Mouse (Mus musculus) heart, embryonic 12.5 days (tissue): Measurements from ENCODE around the gene Rin2. TPM values are rescaled to one million over a fixed set of nuclear protein-coding genes. Genes with fewer than 3 reads are reported as not detected.

Source experiments
- ATAC-seq: fragments of 200-750 bp; cut with Nextera tagmentation; 2 replicates; pipeline ENCODE4 v1.8.0; 2017; ENCODE audit warnings: moderate TSS enrichment, moderate library complexity; ENCODE audit not compliant: insufficient number of reproducible peaks, low FRiP score
- H3K27ac ChIP-seq: fragments of 300-500 bp; sonication (generic); 2 replicates; pipeline ENCODE4 v1.5.1; 2016; ENCODE audit warnings: mild to moderate bottlenecking, moderate library complexity; ENCODE audit not compliant: poor library complexity, severe bottlenecking
- H3K27me3 ChIP-seq: fragments of 300-500 bp; sonication (generic); replicated peaks from 2 replicates; pipeline ENCODE4 v1.6.1; 2016; ENCODE audit warnings: mild to moderate bottlenecking, moderate library complexity
- H3K36me3 ChIP-seq: fragments of 300-500 bp; sonication (generic); 2 replicates; pipeline ENCODE4 v1.6.1; 2016; ENCODE audit warnings: mild to moderate bottlenecking, moderate library complexity
- H3K4me1 ChIP-seq: fragments of 300-500 bp; sonication (generic); replicated peaks from 2 replicates; pipeline ENCODE4 v1.6.1; 2016; ENCODE audit warnings: mild to moderate bottlenecking
- H3K4me2 ChIP-seq: fragments of 300-500 bp; sonication (generic); 2 replicates; pipeline ENCODE4 v1.6.1; 2016; ENCODE audit warnings: mild to moderate bottlenecking, moderate library complexity
- H3K4me3 ChIP-seq: fragments of 300-500 bp; sonication (generic); 2 replicates; pipeline ENCODE4 v1.5.1; 2016; ENCODE audit warnings: mild to moderate bottlenecking
- H3K9ac ChIP-seq: fragments of 300-500 bp; sonication (generic); 2 replicates; pipeline ENCODE4 v1.6.1; 2016; ENCODE audit warnings: mild to moderate bottlenecking, moderate library complexity
- H3K9me3 ChIP-seq: fragments of 300-500 bp; sonication (generic); replicated peaks from 2 replicates; pipeline ENCODE4 v1.6.1; 2016; ENCODE audit warnings: mild to moderate bottlenecking, moderate library complexity
- WGBS: fragments of 180-500 bp; shearing (Covaris S2); methylation state at CpG from one replicate; pipeline ENCODE4 v1.1.7; 2016; 5-methylcytosine and 5-hydroxymethylcytosine counted together
- polyA plus RNA-seq: library from polyadenylated mRNA; unstranded; fragments of >200 nt; fragmentation: Nextera tagmentation; extraction: Ambion mirVana; gene quantifications from 2 replicates; pipeline ENCODE4 v1.2.1, GENCODE M21; 2016

Gene Rin2
- polyA plus RNA-seq, 1 experiment from 2014 or later, result 19.0 TPM

GRCm38 (mm10) chr2:145793702-145794101 lies 118.7 kb downstream of the Rin2 start:
- no peak for ATAC-seq
- Histone ChIP-seq H3K36me3 (peaks cover 38% of the 10 kb centered on the region), H3K27me3 (no peaks in the 10 kb centered on the region), H3K4me2 (no peak overlapping the region), H3K9me3 (no peaks in the 10 kb centered on the region), H3K4me1 (peaks cover 28% of the 10 kb centered on the region), H3K4me3 (no peak overlapping the region), H3K9ac (no peak overlapping the region), H3K27ac (no peak overlapping the region)
- 9% methylated on average over 1 of the region's 1 CpGs for WGBS

- 31% methylated on average over 5 of the region's 5 CpGs for WGBS
- Histone ChIP-seq H3K4me1 (peaks cover 28% of the 10 kb centered on the region), H3K36me3 (peaks cover 36% of the 10 kb centered on the region), H3K9me3 (no peaks in the 10 kb centered on the region), H3K27me3 (no peaks in the 10 kb centered on the region), H3K4me2 (no peak overlapping the region), H3K9ac (no peak overlapping the region), H3K27ac (no peak overlapping the region), H3K4me3 (no peak overlapping the region)
- no peak; the same call in 1 of the 2 replicates for ATAC-seq
These were observed 119.4 kb downstream of the Rin2 start for GRCm38 (mm10) chr2:145794318-145794954.

- no peak overlapping the region for H3K9ac ChIP-seq
- no peak overlapping the region for H3K4me2 ChIP-seq
- no peak for ATAC-seq
- H3K36me3 ChIP-seq, result peaks cover 35% of the 10 kb centered on the region
- 45% methylated on average over 1 of the region's 1 CpGs for whole genome bisulfite sequencing
- peak overlapping the region; percentile 14; the same call in 1 of the 2 replicates for H3K27ac ChIP-seq
- H3K9me3 ChIP-seq, result no peaks in the 10 kb centered on the region
- H3K4me1 ChIP-seq, result peaks cover 30% of the 10 kb centered on the region
- no peak overlapping the region for H3K4me3 ChIP-seq
- no peaks in the 10 kb centered on the region for H3K27me3 ChIP-seq
These were observed 122.8 kb downstream of the Rin2 start for GRCm38 (mm10) chr2:145797851-145798250.

- 75% methylated on average over 3 of the region's 3 CpGs for WGBS
- peaks cover 3% of the 10 kb centered on the region; the same call in 1 of the 2 replicates for H3K9me3 ChIP-seq
- ATAC-seq, result no peak
- no peak overlapping the region for H3K4me3 ChIP-seq
- H3K27ac ChIP-seq, result no peak overlapping the region
- peaks cover 42% of the 10 kb centered on the region for H3K36me3 ChIP-seq
- H3K9ac ChIP-seq, result no peak overlapping the region
- peaks cover 26% of the 10 kb centered on the region for H3K4me1 ChIP-seq
- no peak overlapping the region for H3K4me2 ChIP-seq
- no peaks in the 10 kb centered on the region for H3K27me3 ChIP-seq
These were observed 123.9 kb downstream of the Rin2 start for GRCm38 (mm10) chr2:145798954-145799353.

- Histone ChIP-seq H3K36me3 (peaks cover 55% of the 10 kb centered on the region), H3K4me3 (no peak overlapping the region), H3K27ac (no peak overlapping the region), H3K9me3 (peaks cover 4% of the 10 kb centered on the region; the same call in 1 of the 2 replicates), H3K27me3 (no peaks in the 10 kb centered on the region), H3K4me1 (peaks cover 11% of the 10 kb centered on the region; the same call in 1 of the 2 replicates), H3K4me2 (no peak overlapping the region), H3K9ac (no peak overlapping the region)
- 81% methylated on average over 9 of the region's 9 CpGs for WGBS
- no peak for ATAC-seq
These were observed 126.5 kb downstream of the Rin2 start for GRCm38 (mm10) chr2:145801322-145802052.

GRCm38 (mm10) chr2:145802626-145803025 lies 127.6 kb downstream of the Rin2 start:
- no peak for ATAC-seq
- H3K9ac ChIP-seq, result no peak overlapping the region
- H3K27me3 ChIP-seq, result no peaks in the 10 kb centered on the region
- peaks cover 4% of the 10 kb centered on the region; the same call in 1 of the 2 replicates for H3K9me3 ChIP-seq
- peaks cover 14% of the 10 kb centered on the region; the same call in 1 of the 2 replicates for H3K4me1 ChIP-seq
- WGBS, result 69% methylated on average over 2 of the region's 2 CpGs
- H3K4me3 ChIP-seq, result no peak overlapping the region
- H3K4me2 ChIP-seq, result no peak overlapping the region
- H3K27ac ChIP-seq, result no peak overlapping the region
- peaks cover 50% of the 10 kb centered on the region for H3K36me3 ChIP-seq

GRCm38 (mm10) chr2:145803822-145804342 lies 128.9 kb downstream of the Rin2 start:
- Histone ChIP-seq H3K4me1 (peaks cover 7% of the 10 kb centered on the region; the same call in 1 of the 2 replicates), H3K27me3 (no peaks in the 10 kb centered on the region), H3K4me3 (no peak overlapping the region), H3K36me3 (peaks cover 51% of the 10 kb centered on the region), H3K4me2 (no peak overlapping the region), H3K9me3 (peaks cover 4% of the 10 kb centered on the region; the same call in 1 of the 2 replicates), H3K9ac (no peak overlapping the region), H3K27ac (no peak overlapping the region)
- ATAC-seq, result no peak
- 82% methylated on average over 10 of the region's 10 CpGs for WGBS

GRCm38 (mm10) chr2:145804524-145804923 lies 129.5 kb downstream of the Rin2 start:
- Histone ChIP-seq H3K27ac (no peak overlapping the region), H3K27me3 (no peaks in the 10 kb centered on the region), H3K9ac (no peak overlapping the region), H3K4me2 (no peak overlapping the region), H3K4me3 (no peak overlapping the region), H3K9me3 (peaks cover 4% of the 10 kb centered on the region; the same call in 1 of the 2 replicates), H3K36me3 (peaks cover 51% of the 10 kb centered on the region), H3K4me1 (peaks cover 7% of the 10 kb centered on the region; the same call in 1 of the 2 replicates)
- no peak for ATAC-seq
- WGBS, result 92% methylated on average over 6 of the region's 6 CpGs

GRCm38 (mm10) chr2:145807276-145807675 lies 132.3 kb downstream of the Rin2 start:
- no peak overlapping the region for H3K9ac ChIP-seq
- H3K4me2 ChIP-seq, result no peak overlapping the region
- peaks cover 11% of the 10 kb centered on the region for H3K9me3 ChIP-seq
- no peak overlapping the region for H3K4me3 ChIP-seq
- H3K27ac ChIP-seq, result peak overlapping the region; percentile 51; the same call in 1 of the 2 replicates
- peaks cover 48% of the 10 kb centered on the region for H3K36me3 ChIP-seq
- H3K4me1 ChIP-seq, result peaks cover 7% of the 10 kb centered on the region; the same call in 1 of the 2 replicates
- 21% methylated on average over 2 of the region's 2 CpGs for WGBS
- ATAC-seq, result no peak
- no peaks in the 10 kb centered on the region for H3K27me3 ChIP-seq

- Histone ChIP-seq H3K4me2 (no peak overlapping the region), H3K27ac (no peak overlapping the region), H3K9ac (no peak overlapping the region), H3K27me3 (no peaks in the 10 kb centered on the region), H3K4me3 (no peak overlapping the region), H3K4me1 (peaks cover 15% of the 10 kb centered on the region; the same call in 1 of the 2 replicates), H3K36me3 (peaks cover 41% of the 10 kb centered on the region), H3K9me3 (peaks cover 11% of the 10 kb centered on the region)
- 91% methylated on average over 2 of the region's 2 CpGs for WGBS
- no peak for ATAC-seq
These were observed 133.2 kb downstream of the Rin2 start for GRCm38 (mm10) chr2:145808251-145808650.

GRCm38 (mm10) chr2:145808667-145809066 lies 133.7 kb downstream of the Rin2 start:
- Histone ChIP-seq H3K4me1 (peaks cover 18% of the 10 kb centered on the region; the same call in 1 of the 2 replicates), H3K9ac (no peak overlapping the region), H3K27ac (no peak overlapping the region), H3K4me3 (no peak overlapping the region), H3K9me3 (peaks cover 11% of the 10 kb centered on the region), H3K36me3 (peaks cover 40% of the 10 kb centered on the region), H3K27me3 (no peaks in the 10 kb centered on the region), H3K4me2 (no peak overlapping the region)
- WGBS, result 91% methylated on average over 6 of the region's 6 CpGs
- no peak for ATAC-seq
